Mouse (Mus musculus): ENCODE data around the gene Gm4133. TPM values are rescaled to one million over a fixed set of nuclear protein-coding genes. Genes with fewer than 3 reads are reported as not detected.
"Not testable (repeated sequence)": the region's sequence is repeated elsewhere in the genome, so short reads cannot be mapped to it uniquely, and the experiment has no call there.

The Gm4133 gene
- polyA plus RNA-seq (2016; fragmentation: Nextera tagmentation; extraction: Ambion mirVana) = not detected in 2 replicates

DNA sequence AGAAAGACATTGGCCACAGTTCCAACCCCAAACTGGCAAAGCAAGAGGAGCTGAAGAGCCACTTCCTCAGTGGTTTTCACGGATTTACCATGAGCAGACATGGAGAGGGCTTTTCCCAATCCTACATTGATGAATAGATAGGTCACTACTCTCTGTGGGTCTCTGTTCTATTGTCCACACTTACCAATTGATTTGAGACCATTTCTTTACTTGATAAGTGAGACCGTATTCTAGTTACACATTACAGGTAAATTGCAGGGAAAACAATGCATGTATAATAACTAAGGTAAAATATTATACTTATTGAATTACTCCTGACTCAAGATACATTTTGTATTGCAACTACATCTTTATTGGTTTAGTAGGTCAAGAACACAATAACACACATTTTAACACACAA lies at the start of gene Gm4133:
Gene Gm4133 (minus strand): TSS at position 101 of the 400 bp plus-strand sequence.
- not testable (repeated sequence) for ATAC-seq (ENCODE audit: low FRiP score)

DNA sequence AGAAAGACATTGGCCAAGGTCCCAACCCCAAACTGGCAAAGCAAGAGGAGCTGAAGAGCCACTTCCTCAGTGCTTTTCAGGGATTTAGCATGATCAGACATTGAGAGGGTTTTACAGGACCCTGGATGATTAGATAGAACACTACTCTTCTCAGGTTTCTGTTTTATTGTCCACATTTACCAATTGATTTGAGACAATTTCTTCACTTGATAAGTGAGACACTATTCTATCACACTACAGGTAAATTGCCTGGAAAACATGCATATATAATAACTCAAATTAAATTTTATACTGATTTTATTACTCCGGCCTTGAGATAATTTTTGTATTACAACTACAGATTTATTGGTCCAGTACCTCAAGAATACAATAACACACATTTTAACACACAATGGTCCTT lies 41.4 kb upstream of the Gm4133 start, which contains the start of gene Gm5728:
Gene Gm5728 (minus strand): TSS at position 101 of the 400 bp plus-strand sequence.
- ATAC-seq (ENCODE audit: low FRiP score); H3K9me3 ChIP-seq (replicated peaks); H3K9ac ChIP-seq; H3K4me3 ChIP-seq; H3K27me3 ChIP-seq; H3K36me3 ChIP-seq; H3K4me1 ChIP-seq; H3K4me2 ChIP-seq (replicated peaks); H3K27ac ChIP-seq: not testable (repeated sequence)
- WGBS = no CpG with 5 or more reads among the region's 1 CpGs

More for the DNA sequence above, at the start of gene Gm4133:
- not testable (repeated sequence) for H3K36me3 ChIP-seq; H3K27me3 ChIP-seq; H3K4me1 ChIP-seq; H3K9ac ChIP-seq; H3K4me3 ChIP-seq; H3K9me3 ChIP-seq (replicated peaks); H3K4me2 ChIP-seq (replicated peaks); H3K27ac ChIP-seq
- WGBS = no CpG with 5 or more reads among the region's 2 CpGs

Other genes with a start within 250 kb of the Gm4133 start
- gene Vmn1r91, start 234.4 kb downstream of the Gm4133 start, polyA plus RNA-seq (2016; fragmentation: Nextera tagmentation; extraction: Ambion mirVana) = not detected in 2 replicates
- gene Gm16442, start 211.5 kb downstream of the Gm4133 start, polyA plus RNA-seq (2016; fragmentation: Nextera tagmentation; extraction: Ambion mirVana) = not detected in 2 replicates
- not detected in 2 replicates for gene Vmn1r93, start 195.0 kb downstream of the Gm4133 start, polyA plus RNA-seq (2016; fragmentation: Nextera tagmentation; extraction: Ambion mirVana)
- gene Vmn1r94, start 165.7 kb downstream of the Gm4133 start, polyA plus RNA-seq (2016; fragmentation: Nextera tagmentation; extraction: Ambion mirVana) = not detected in 2 replicates
- gene Vmn1r95, start 140.4 kb downstream of the Gm4133 start, polyA plus RNA-seq (2016; fragmentation: Nextera tagmentation; extraction: Ambion mirVana) = not detected in 2 replicates
- gene Gm6164, start 128.5 kb downstream of the Gm4133 start, polyA plus RNA-seq (2016; fragmentation: Nextera tagmentation; extraction: Ambion mirVana) = not detected in 2 replicates
- gene Gm4498, start 100.2 kb downstream of the Gm4133 start, polyA plus RNA-seq (2016; fragmentation: Nextera tagmentation; extraction: Ambion mirVana) = not detected in 2 replicates
- not detected in 2 replicates for gene Gm5890, start 71.2 kb downstream of the Gm4133 start, polyA plus RNA-seq (2016; fragmentation: Nextera tagmentation; extraction: Ambion mirVana)
- gene Gm5728, start 41.3 kb upstream of the Gm4133 start, polyA plus RNA-seq (2016; fragmentation: Nextera tagmentation; extraction: Ambion mirVana) = not detected in 2 replicates
- not detected in 2 replicates for gene Vmn1r100, start 83.9 kb upstream of the Gm4133 start, polyA plus RNA-seq (2016; fragmentation: Nextera tagmentation; extraction: Ambion mirVana)
- gene Vmn1r101, start 108.5 kb upstream of the Gm4133 start, polyA plus RNA-seq (2016; fragmentation: Nextera tagmentation; extraction: Ambion mirVana) = not detected in 2 replicates
- not detected in 2 replicates for gene Gm10670, start 140.9 kb upstream of the Gm4133 start, polyA plus RNA-seq (2016; fragmentation: Nextera tagmentation; extraction: Ambion mirVana)
- not detected in 2 replicates for gene Vmn1r103, start 176.5 kb upstream of the Gm4133 start, polyA plus RNA-seq (2016; fragmentation: Nextera tagmentation; extraction: Ambion mirVana)
- not detected in 2 replicates for gene Vmn1r104, start 199.8 kb upstream of the Gm4133 start, polyA plus RNA-seq (2016; fragmentation: Nextera tagmentation; extraction: Ambion mirVana)
- gene Gm5726, start 211.7 kb upstream of the Gm4133 start, polyA plus RNA-seq (2016; fragmentation: Nextera tagmentation; extraction: Ambion mirVana) = not detected in 2 replicates
- gene Gm4141, start 242.2 kb upstream of the Gm4133 start, polyA plus RNA-seq (2016; fragmentation: Nextera tagmentation; extraction: Ambion mirVana) = not detected in 2 replicates